Mouse (Mus musculus): ENCODE results near the gene Klhl40.

- TF ChIP-seq EP300 (IDR thresholded peaks at IDR 0.05; ENCODE audit: insufficient read depth, low read depth, low read length) = no peak
- no peak for TF ChIP-seq CTCF (IDR thresholded peaks at IDR 0.05; ENCODE audit: low read depth, low read length)
Measured at GRCm38 (mm10) chr9:121757432-121757831, 20.0 kb upstream of the Klhl40 start.

All from ES-Bruce4 (cell line).